Mouse (Mus musculus) liver, adult 2 months (tissue): ENCODE measurements around the gene Ar. TPM values are rescaled to one million over a fixed set of nuclear protein-coding genes. Genes with fewer than 3 reads are reported as not detected.
A peak's percentile ranks its signal among the peaks of the same experiment; 100 is the strongest.

Experiments used
- DNase-seq: peaks from one replicate; pipeline ENCODE4 v3.0.0-alpha.2; 2011; ENCODE audit warnings: low read depth, low spot score; ENCODE audit errors: extremely low read depth
- H3K27ac ChIP-seq: fragments of 200-500 bp; replicated peaks from 2 replicates; pipeline ENCODE4 v1.5.1; 2012; ENCODE audit warnings: low read depth, mild to moderate bottlenecking, control low read depth, inconsistent platforms, low read length; ENCODE audit not compliant: insufficient read depth
- H3K27me3 ChIP-seq: fragments of 200-500 bp; 2 replicates; pipeline ENCODE4 v1.6.1; 2012; ENCODE audit warnings: mild to moderate bottlenecking, moderate library complexity, low read length, inconsistent platforms; ENCODE audit not compliant: control insufficient read depth, insufficient read depth
- H3K36me3 ChIP-seq: fragments of 200-500 bp; 2 replicates; pipeline ENCODE4 v1.6.1; 2012; ENCODE audit warnings: low read length, inconsistent platforms; ENCODE audit not compliant: control insufficient read depth, insufficient read depth
- H3K4me1 ChIP-seq: fragments of 200-500 bp; 2 replicates; pipeline ENCODE4 v1.6.1; 2011; ENCODE audit warnings: low read length; ENCODE audit not compliant: control insufficient read depth, insufficient read depth
- H3K4me3 ChIP-seq: fragments of 200-500 bp; 2 replicates; pipeline ENCODE4 v1.5.1; 2011; ENCODE audit warnings: low read depth, mild to moderate bottlenecking, control low read depth, low read length, moderate library complexity; ENCODE audit not compliant: insufficient read depth
- H3K79me2 ChIP-seq: fragments of 200-500 bp; 2 replicates; pipeline ENCODE4 v1.6.1; 2012; ENCODE audit warnings: inconsistent platforms, mild to moderate bottlenecking, low read length, moderate library complexity; ENCODE audit not compliant: control insufficient read depth, insufficient read depth
- H3K9ac ChIP-seq: fragments of 200-500 bp; 2 replicates; pipeline ENCODE4 v1.6.1; 2012; ENCODE audit warnings: low read depth, mild to moderate bottlenecking, control low read depth, inconsistent platforms, low read length
- CTCF ChIP-seq: fragments of 200-500 bp; IDR thresholded peaks from 2 replicates; pipeline ENCODE4 v1.5.1; 2011; ENCODE audit warnings: low read depth, low read length, control low read depth
- POLR2A ChIP-seq: fragments of 200-500 bp; IDR thresholded peaks from 2 replicates; pipeline ENCODE4 v1.6.1; 2011; ENCODE audit warnings: low read length, control low read depth; ENCODE audit not compliant: insufficient read depth; ENCODE audit errors: extremely low read depth
- WGBS: fragments of 180-500 bp; shearing (Covaris S2); methylation state at CpG from one replicate; pipeline ENCODE4 v1.1.7; 2018; 5-methylcytosine and 5-hydroxymethylcytosine counted together
- polyA plus RNA-seq: library from polyadenylated mRNA; depleted of rRNA; stranded (reverse); fragments of >200 nt; gene quantifications from 2 replicates; pipeline ENCODE4 v1.2.3, GENCODE M21; 2012
- total RNA-seq: library from RNA; depleted of rRNA; stranded (reverse); fragments of >200 nt; gene quantifications from 2 replicates; pipeline ENCODE4 v1.2.3, GENCODE M21; 2014

Gene Ar
- total and polyA plus RNA-seq, 2 experiments, result 0.38 to 1.7 TPM

DNA sequence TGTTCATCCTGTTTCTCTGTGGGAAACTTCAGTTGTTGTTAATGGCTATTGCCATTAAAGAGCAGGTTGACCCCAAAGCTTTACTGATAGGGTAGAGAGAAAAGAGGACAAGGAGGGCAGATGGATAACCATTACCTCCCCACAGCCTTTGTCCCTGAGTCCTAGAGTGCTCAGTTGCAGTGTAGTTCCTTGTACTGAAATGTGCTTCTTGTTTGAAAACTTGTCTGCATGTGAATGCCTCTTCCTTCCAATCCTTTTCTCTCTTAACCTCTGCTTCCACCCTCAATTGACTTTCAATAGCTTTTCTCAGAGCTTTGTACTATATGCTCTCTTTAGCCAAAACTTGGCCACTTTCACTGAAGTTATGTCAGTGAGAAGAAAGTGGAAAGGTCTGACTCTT is 168.9 kb downstream of the Ar start:
- Histone ChIP-seq H3K27me3 (no peaks in the 10 kb centered on the region), H3K4me3 (no peak overlapping the region), H3K79me2 (no peaks in the 10 kb centered on the region), H3K4me1 (no peaks in the 10 kb centered on the region), H3K27ac (no peak overlapping the region), H3K9ac (no peak overlapping the region), H3K36me3 (no peaks in the 10 kb centered on the region)
- no peak for DNase-seq
- TF ChIP-seq CTCF, result no peak
- TF ChIP-seq POLR2A, result no peak

DNA sequence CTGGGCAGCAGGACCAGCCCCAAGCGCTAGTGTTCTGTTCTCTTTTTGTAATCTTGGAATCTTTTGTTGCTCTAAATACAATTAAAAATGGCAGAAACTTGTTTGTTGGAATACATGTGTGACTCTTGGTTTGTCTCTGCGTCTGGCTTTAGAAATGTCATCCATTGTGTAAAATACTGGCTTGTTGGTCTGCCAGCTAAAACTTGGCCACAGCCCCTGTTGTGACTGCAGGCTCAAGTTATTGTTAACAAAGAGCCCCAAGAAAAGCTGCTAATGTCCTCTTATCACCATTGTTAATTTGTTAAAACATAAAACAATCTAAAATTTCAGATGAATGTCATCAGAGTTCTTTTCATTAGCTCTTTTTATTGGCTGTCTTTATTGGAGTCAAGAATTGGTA is 174.5 kb downstream of the Ar start:
- H3K36me3 ChIP-seq, result no peaks in the 10 kb centered on the region
- H3K9ac ChIP-seq, result no peak overlapping the region
- H3K4me1 ChIP-seq, result no peaks in the 10 kb centered on the region
- DNase-seq, result no peak
- WGBS, result 91% methylated on average over 2 of the region's 2 CpGs
- no peaks in the 10 kb centered on the region for H3K27me3 ChIP-seq
- H3K27ac ChIP-seq, result no peak overlapping the region
- H3K4me3 ChIP-seq, result no peak overlapping the region
- TF ChIP-seq CTCF, result no peak
- no peak for TF ChIP-seq POLR2A
- no peaks in the 10 kb centered on the region for H3K79me2 ChIP-seq

DNA sequence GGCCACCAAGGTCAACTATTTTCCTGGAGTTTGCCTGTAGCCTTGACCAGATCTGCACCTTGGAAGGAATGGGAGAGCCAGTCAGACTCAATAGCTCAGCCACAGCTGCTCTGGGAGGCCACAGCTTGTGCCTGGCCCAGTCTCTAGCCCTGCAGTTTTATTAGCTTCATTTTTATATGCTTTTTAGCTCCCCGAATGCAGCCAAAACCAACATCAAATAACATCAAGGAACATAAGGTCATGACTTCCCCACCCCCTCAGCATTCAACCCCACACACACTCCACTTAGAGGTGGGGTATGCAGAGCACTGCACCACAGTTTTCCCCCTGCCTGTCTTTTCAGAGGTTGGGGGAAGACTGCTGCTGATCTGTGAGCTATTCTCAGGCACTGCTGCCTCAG is 198.9 kb downstream of the Ar start:
- H3K27ac ChIP-seq, result no peak overlapping the region
- H3K27me3 ChIP-seq, result no peaks in the 10 kb centered on the region
- H3K36me3 ChIP-seq, result no peaks in the 10 kb centered on the region
- H3K4me3 ChIP-seq, result no peak overlapping the region
- H3K9ac ChIP-seq, result no peak overlapping the region
- TF ChIP-seq POLR2A (no peak), CTCF (no peak)
- no peaks in the 10 kb centered on the region for H3K4me1 ChIP-seq
- DNase-seq, result no peak
- WGBS, result 69% methylated on average over 1 of the region's 1 CpGs
- no peaks in the 10 kb centered on the region for H3K79me2 ChIP-seq

DNA sequence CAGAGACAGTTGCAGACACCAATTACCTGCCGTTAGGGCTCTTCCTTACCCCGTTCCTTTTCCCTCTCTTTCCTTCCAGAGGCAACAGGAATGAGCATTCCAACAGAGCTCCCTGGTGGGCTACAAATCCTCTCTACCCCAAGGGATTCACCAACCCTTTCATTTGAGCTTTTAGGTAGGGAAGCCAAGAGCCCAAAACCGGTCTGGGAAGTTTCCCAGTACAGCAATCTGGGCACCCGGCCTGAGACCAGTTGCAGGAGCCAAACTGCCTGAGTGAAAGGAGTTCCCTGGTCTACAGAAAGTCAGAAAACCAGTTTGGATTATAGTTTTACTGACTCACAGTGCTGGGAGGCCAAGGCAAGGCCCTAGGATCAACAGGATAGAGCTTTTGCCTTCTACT is 199.5 kb downstream of the Ar start:
- Histone ChIP-seq H3K79me2 (no peaks in the 10 kb centered on the region), H3K27ac (no peak overlapping the region), H3K27me3 (no peaks in the 10 kb centered on the region), H3K4me1 (no peaks in the 10 kb centered on the region), H3K9ac (no peak overlapping the region), H3K4me3 (no peak overlapping the region), H3K36me3 (no peaks in the 10 kb centered on the region)
- TF ChIP-seq POLR2A (no peak), CTCF (no peak)
- 52% methylated on average over 4 of the region's 4 CpGs for WGBS
- DNase-seq, result peak; percentile 0
